Comparison of ENCODE assay signal across 9 mouse cellular contexts in the genomic region with DNA sequence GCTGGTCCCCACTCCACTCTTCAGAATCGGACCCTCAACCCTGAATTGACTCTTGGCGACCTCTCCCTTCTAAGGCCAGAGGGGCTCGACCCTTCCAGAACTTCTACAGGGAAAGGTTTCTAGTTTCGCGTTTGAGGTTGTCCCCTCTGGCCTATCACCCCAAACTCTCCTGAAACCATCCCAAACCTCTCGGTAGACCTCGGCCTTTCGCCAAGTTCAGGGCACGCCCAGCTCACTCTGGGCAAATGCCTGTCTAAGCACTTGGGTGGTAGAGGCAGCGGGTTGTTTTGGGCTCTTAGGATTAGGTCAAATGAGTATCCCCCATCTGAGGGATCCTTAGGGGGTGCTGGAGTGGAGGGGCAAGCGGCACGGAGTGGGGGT.
DNase-seq lines count a peak whose midpoint lies in the region; ATAC-seq and TF ChIP-seq lines count a peak whose summit lies in the region.
"Had no signal": no experiment of that assay in that cellular context is flagged by ENCODE, and none has a peak within 500 bp of the region (broad histone marks: within the 10 kb centered on the region; RNA-seq: fewer than 3 reads in every experiment).

No protein-coding gene starts in this region.

- no peaks in the 10 kb centered on the region for H3K9me3 ChIP-seq in liver, postnatal 0 days (ENCODE audit: low read length)

- H3K4me2 ChIP-seq in liver, postnatal 0 days (ENCODE audit: low read depth, low read length): peak overlapping the region; percentile 74

- peak overlapping the region; percentile 64 for H3K9ac ChIP-seq in liver, postnatal 0 days (replicated peaks)

- peak overlapping the region; percentile 60 for H3K4me3 ChIP-seq in liver, postnatal 0 days (ENCODE audit: low read depth, low read length)

- H3K27me3 ChIP-seq in liver, postnatal 0 days (ENCODE audit: insufficient read depth, low read length): peaks cover 4% of the 10 kb centered on the region; the same call in 1 of the 2 replicates

- no peak for TF ChIP-seq EP300 in liver, postnatal 0 days (IDR thresholded peaks at IDR 0.05; ENCODE audit: low read depth)

- peak; percentile 30 for DNase-seq in ovary, postnatal 36 days (ENCODE audit: low spot score)
- DNase-seq in ovary, postnatal 10 days (ENCODE audit: low spot score): no peak
- DNase-seq in cerebellum, postnatal 14 days: peak; percentile 35 to 37
- peak; percentile 17 for DNase-seq in heart, postnatal 4 days
- DNase-seq in liver, postnatal 0 days: peak; percentile 53
- DNase-seq in gastrocnemius, postnatal 36 days: no peak
- no peak for DNase-seq in spleen, postnatal 14 days (ENCODE audit: low spot score in 2 of 2)

- WGBS in liver, postnatal 0 days (ENCODE audit: insufficient replicate concordance): 1% methylated on average over 12 of the region's 12 CpGs

- intact Hi-C loops in gastrocnemius, postnatal 36 days (cut with DNase I): no loop called here

- H3K36me3 ChIP-seq in liver, postnatal 0 days (replicated peaks; ENCODE audit: insufficient read depth, low read length): no peaks in the 10 kb centered on the region

- peaks cover 2% of the 10 kb centered on the region; the same call in 1 of the 2 replicates for H3K4me1 ChIP-seq in liver, postnatal 0 days (ENCODE audit: insufficient read depth)

- no peak overlapping the region for H3K27ac ChIP-seq in liver, postnatal 0 days (ENCODE audit: low read depth)
- H3K27ac ChIP-seq: macrophage had no signal

- no peak for TF ChIP-seq CTCF in liver, postnatal 0 days (IDR thresholded peaks at IDR 0.05; ENCODE audit: low read depth)

- ATAC-seq in liver, postnatal 0 days: no peak
- no peak for ATAC-seq in monocyte, adult 5-6 weeks (replicated peaks; ENCODE audit: insufficient number of reproducible peaks, low FRiP score, low TSS enrichment, poor library complexity, severe bottlenecking)

Comparison
In these comparisons a context has a peak if more than half of its experiments do, and no peak if none do; other contexts are left out.
1. DNase-seq: peak in ovary, postnatal 36 days (single experiment), cerebellum, postnatal 14 days (2 of 2), heart, postnatal 4 days (single experiment) and liver, postnatal 0 days (single experiment); none in ovary, postnatal 10 days (single experiment), gastrocnemius, postnatal 36 days (0 of 2) and spleen, postnatal 14 days (0 of 2).